Mouse (Mus musculus): ENCODE results near the gene Aplnr. TPM values are rescaled to one million over a fixed set of nuclear protein-coding genes. Genes with fewer than 3 reads are reported as not detected.
A peak's percentile ranks its signal among the peaks of the same experiment; 100 is the strongest.

Gene Aplnr
- polyA plus RNA-seq, 2 experiments: 37.0 to 47.3 TPM

DNA sequence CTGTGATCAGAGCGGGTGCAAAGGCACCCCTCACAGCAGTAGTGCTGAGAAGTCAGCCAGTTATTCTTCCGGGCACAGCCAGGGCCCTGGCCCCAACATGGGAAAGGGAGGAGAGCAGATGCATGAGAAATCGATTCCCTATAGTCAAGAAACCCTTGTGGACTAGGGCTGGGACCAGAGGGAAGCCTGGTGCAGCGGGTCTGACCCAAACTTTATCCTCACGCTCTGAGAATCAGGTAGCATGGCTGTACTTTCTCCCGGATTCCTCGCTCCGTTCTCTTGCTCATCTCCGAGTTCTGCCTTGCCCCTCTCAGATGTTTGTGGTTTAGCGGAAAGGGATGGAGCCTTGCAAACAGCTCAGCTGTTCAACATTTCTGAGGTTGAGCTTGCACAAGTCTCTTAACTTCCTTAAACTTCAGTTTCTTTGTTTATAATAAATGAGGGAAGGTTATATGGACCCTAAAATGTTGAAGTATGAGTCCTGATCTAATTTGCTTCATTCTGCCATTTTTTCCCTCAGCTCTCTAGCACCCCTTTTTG, 1.6 kb downstream of the Aplnr start:
- Histone ChIP-seq H3K4me1 (ENCODE audit: control insufficient read depth, insufficient read depth, low read length) (no peaks in the 10 kb centered on the region), H3K4me2 (replicated peaks; ENCODE audit: low read depth, low read length, severe bottlenecking) (no peak overlapping the region), H3K4me3 (replicated peaks; ENCODE audit: low read length) (peak overlapping the region; percentile 7; the same call in 1 of the 2 replicates), H3K36me3 (ENCODE audit: control insufficient read depth, insufficient read depth, low read length) (no peaks in the 10 kb centered on the region), H3K9ac (ENCODE audit: low read depth, low read length, severe bottlenecking) (no peak overlapping the region), H3K27me3 (ENCODE audit: control insufficient read depth, insufficient read depth, low read length) (no peaks in the 10 kb centered on the region), H3K27ac (replicated peaks; ENCODE audit: low read depth, low read length) (no peak overlapping the region), H3K9me3 (ENCODE audit: control insufficient read depth, low read length) (no peaks in the 10 kb centered on the region)
- no peak for ATAC-seq (ENCODE audit: low FRiP score, low read depth)
- no peak for DNase-seq (ENCODE audit: low spot score)
- no peak for TF ChIP-seq POLR2A (IDR thresholded peaks at IDR 0.05; ENCODE audit: borderline replicate concordance, extremely low read depth, insufficient read depth, insufficient read length)
- 43% methylated on average over 10 of the region's 10 CpGs for WGBS

- TF ChIP-seq POLR2A (IDR thresholded peaks at IDR 0.05; ENCODE audit: borderline replicate concordance, extremely low read depth, insufficient read depth, insufficient read length): no peak
- DNase-seq (ENCODE audit: low spot score): no peak
- H3K4me2 ChIP-seq (replicated peaks; ENCODE audit: low read depth, low read length, severe bottlenecking): no peak overlapping the region
- H3K4me3 ChIP-seq (replicated peaks; ENCODE audit: low read length): peak overlapping the region; percentile 7; the same call in 1 of the 2 replicates
- no peaks in the 10 kb centered on the region for H3K4me1 ChIP-seq (ENCODE audit: control insufficient read depth, insufficient read depth, low read length)
- H3K27me3 ChIP-seq (ENCODE audit: control insufficient read depth, insufficient read depth, low read length): no peaks in the 10 kb centered on the region
- no peaks in the 10 kb centered on the region for H3K36me3 ChIP-seq (ENCODE audit: control insufficient read depth, insufficient read depth, low read length)
- H3K9ac ChIP-seq (ENCODE audit: low read depth, low read length, severe bottlenecking): no peak overlapping the region
- H3K27ac ChIP-seq (replicated peaks; ENCODE audit: low read depth, low read length): no peak overlapping the region
- H3K9me3 ChIP-seq (ENCODE audit: control insufficient read depth, low read length): no peaks in the 10 kb centered on the region
- no peak for ATAC-seq (ENCODE audit: low FRiP score, low read depth)
- 22% methylated on average over 2 of the region's 2 CpGs for WGBS
Observed at GRCm38 (mm10) chr2:85138143-85138542, 2.1 kb downstream of the Aplnr start.

DNA sequence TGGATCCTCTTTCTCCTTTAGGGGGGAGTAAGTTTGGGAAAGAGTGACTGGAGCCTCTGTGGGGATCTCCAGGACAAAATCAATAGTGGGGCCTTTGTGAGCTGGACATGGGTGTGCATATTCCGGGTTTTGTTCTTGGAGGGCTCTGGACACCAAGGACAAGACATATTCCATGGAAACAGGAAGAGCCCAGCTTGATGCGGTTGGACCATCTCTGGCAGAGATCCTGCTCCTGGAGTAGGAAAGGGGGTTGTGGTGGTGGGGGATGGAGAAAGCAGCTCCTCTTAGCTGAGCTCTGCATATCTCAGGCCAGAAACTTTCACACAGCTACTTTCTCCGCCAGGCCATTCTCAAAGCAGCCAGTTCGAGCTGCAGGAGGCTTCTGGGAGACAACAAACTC, 3.4 kb downstream of the Aplnr start:
- 0 out of 2 replicates have a peak overlapping the region, but pooled peaks have one; percentile 1 for H3K4me3 ChIP-seq (replicated peaks; ENCODE audit: low read length)

GRCm38 (mm10) chr2:85139846-85140245, 3.8 kb downstream of the Aplnr start:
- 73% methylated on average over 7 of the region's 7 CpGs for WGBS
- Histone ChIP-seq H3K9ac (ENCODE audit: low read depth, low read length, severe bottlenecking) (0 out of 2 replicates have a peak overlapping the region, but pooled peaks have one; percentile 12), H3K4me2 (replicated peaks; ENCODE audit: low read depth, low read length, severe bottlenecking) (no peak overlapping the region), H3K9me3 (ENCODE audit: control insufficient read depth, low read length) (no peaks in the 10 kb centered on the region), H3K27ac (replicated peaks; ENCODE audit: low read depth, low read length) (no peak overlapping the region), H3K4me1 (ENCODE audit: control insufficient read depth, insufficient read depth, low read length) (no peaks in the 10 kb centered on the region), H3K27me3 (ENCODE audit: control insufficient read depth, insufficient read depth, low read length) (no peaks in the 10 kb centered on the region), H3K36me3 (ENCODE audit: control insufficient read depth, insufficient read depth, low read length) (no peaks in the 10 kb centered on the region), H3K4me3 (replicated peaks; ENCODE audit: low read length) (0 out of 2 replicates have a peak overlapping the region, but pooled peaks have one; percentile 1)
- ATAC-seq (ENCODE audit: low FRiP score, low read depth) (no peak), DNase-seq (ENCODE audit: low spot score) (no peak)
- TF ChIP-seq POLR2A (IDR thresholded peaks at IDR 0.05; ENCODE audit: borderline replicate concordance, extremely low read depth, insufficient read depth, insufficient read length): no peak

More for the DNA sequence above, 3.4 kb downstream of the Aplnr start:
- H3K4me1 ChIP-seq (ENCODE audit: control insufficient read depth, insufficient read depth, low read length): no peaks in the 10 kb centered on the region
- no peak for ATAC-seq (ENCODE audit: low FRiP score, low read depth)
- DNase-seq (ENCODE audit: low spot score): no peak
- no peak overlapping the region for H3K4me2 ChIP-seq (replicated peaks; ENCODE audit: low read depth, low read length, severe bottlenecking)
- H3K9ac ChIP-seq (ENCODE audit: low read depth, low read length, severe bottlenecking): peak overlapping the region; percentile 12; the same call in 1 of the 2 replicates
- 58% methylated on average over 4 of the region's 4 CpGs for WGBS
- no peak overlapping the region for H3K27ac ChIP-seq (replicated peaks; ENCODE audit: low read depth, low read length)
- no peaks in the 10 kb centered on the region for H3K36me3 ChIP-seq (ENCODE audit: control insufficient read depth, insufficient read depth, low read length)
- no peaks in the 10 kb centered on the region for H3K27me3 ChIP-seq (ENCODE audit: control insufficient read depth, insufficient read depth, low read length)
- no peak for TF ChIP-seq POLR2A (IDR thresholded peaks at IDR 0.05; ENCODE audit: borderline replicate concordance, extremely low read depth, insufficient read depth, insufficient read length)
- no peaks in the 10 kb centered on the region for H3K9me3 ChIP-seq (ENCODE audit: control insufficient read depth, low read length)

DNA sequence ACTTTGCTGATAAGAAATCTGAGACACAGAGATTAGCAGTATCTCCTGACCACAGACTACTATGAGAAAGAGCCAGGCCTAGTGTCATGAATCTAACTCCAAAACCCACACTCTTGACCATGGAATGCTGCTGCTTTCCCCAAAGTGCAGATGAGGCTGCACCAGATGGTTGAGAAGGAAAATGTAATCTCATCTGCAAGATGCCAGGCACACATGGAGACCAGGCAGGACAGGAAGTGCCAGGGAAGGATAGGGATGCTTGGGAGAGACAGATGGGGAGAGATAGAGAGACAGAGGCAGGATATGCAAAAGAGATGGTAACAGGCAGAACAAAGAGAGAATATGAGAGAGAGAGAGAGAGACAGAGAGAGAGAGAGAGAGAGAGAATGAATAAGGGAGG, 4.8 kb downstream of the Aplnr start:
- H3K27me3 ChIP-seq (ENCODE audit: control insufficient read depth, insufficient read depth, low read length): no peaks in the 10 kb centered on the region
- H3K4me2 ChIP-seq (replicated peaks; ENCODE audit: low read depth, low read length, severe bottlenecking): no peak overlapping the region
- H3K36me3 ChIP-seq (ENCODE audit: control insufficient read depth, insufficient read depth, low read length): no peaks in the 10 kb centered on the region
- H3K4me1 ChIP-seq (ENCODE audit: control insufficient read depth, insufficient read depth, low read length): no peaks in the 10 kb centered on the region
- H3K9ac ChIP-seq (ENCODE audit: low read depth, low read length, severe bottlenecking): no peak overlapping the region
- no peak for DNase-seq (ENCODE audit: low spot score)
- no peak for ATAC-seq (ENCODE audit: low FRiP score, low read depth)
- H3K27ac ChIP-seq (replicated peaks; ENCODE audit: low read depth, low read length): no peak overlapping the region
- TF ChIP-seq POLR2A (IDR thresholded peaks at IDR 0.05; ENCODE audit: borderline replicate concordance, extremely low read depth, insufficient read depth, insufficient read length): no peak
- H3K9me3 ChIP-seq (ENCODE audit: control insufficient read depth, low read length): no peaks in the 10 kb centered on the region
- H3K4me3 ChIP-seq (replicated peaks; ENCODE audit: low read length): no peak overlapping the region
